Mouse (Mus musculus) ovary, postnatal 36 days (tissue): ENCODE data around the gene Clpb.
"Not testable (repeated sequence)": the region's sequence is repeated elsewhere in the genome, so short reads cannot be mapped to it uniquely, and the experiment has no call there.

ENCODE experiments used
- DNase-seq: peaks from one replicate; pipeline ENCODE4 v3.0.0; 2022; ENCODE audit warnings: low spot score, mixed read lengths

The Clpb gene

DNA sequence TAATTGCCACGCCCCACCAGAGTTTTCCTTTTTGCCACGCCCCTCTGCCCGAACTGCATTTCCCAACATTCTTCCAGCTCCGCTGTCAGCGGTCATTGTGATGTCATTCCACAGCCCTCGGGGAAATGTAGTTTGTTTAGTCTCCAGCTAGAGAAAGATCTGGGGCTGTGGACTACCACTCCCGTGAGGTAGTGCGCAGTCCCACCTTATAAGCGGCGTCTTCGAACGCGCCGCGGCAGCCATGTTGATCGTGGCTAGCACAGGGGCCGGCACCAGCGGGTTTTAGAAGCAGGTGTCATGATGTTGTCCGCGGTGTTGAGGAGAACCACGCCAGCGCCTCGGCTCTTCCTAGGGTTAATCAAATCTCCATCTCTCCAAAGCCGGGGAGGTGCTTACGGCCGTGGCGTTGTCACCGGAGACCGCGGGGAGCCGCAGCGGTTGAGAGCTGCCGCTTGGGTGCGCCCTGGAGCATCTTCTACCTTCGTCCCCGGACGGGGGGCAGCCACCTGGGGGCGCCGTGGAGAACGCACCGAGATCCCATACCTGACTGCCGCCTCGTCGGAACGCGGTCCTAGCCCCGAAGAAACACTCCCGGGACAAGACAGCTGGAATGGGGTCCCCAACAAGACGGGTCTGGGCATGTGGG, at the start of gene Clpb:
Clpb (plus strand) TSS at position 120 of the 646 bp plus-strand sequence.
- peak; percentile 87 for DNase-seq

DNA sequence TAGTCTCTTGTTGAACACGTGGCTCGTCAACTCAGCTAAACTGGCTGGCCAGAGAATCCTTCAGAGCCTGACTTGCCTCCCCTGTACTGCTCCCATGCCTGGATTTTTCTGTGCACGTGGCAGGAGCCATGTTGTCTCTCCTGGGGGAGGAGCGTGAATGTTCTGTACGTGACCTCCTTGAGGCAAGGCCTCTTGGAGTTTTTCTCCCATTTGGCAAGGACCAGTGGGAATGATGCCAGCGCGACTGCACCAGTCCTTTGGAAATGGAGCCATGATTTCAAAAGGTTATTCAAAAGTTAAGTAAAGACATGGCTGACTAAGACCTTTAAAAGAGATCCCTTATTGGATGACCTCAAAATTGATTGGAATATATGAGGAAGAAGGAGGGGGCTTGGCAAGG, 48.0 kb upstream of the Clpb start:
- DNase-seq = peak; percentile 28

DNA sequence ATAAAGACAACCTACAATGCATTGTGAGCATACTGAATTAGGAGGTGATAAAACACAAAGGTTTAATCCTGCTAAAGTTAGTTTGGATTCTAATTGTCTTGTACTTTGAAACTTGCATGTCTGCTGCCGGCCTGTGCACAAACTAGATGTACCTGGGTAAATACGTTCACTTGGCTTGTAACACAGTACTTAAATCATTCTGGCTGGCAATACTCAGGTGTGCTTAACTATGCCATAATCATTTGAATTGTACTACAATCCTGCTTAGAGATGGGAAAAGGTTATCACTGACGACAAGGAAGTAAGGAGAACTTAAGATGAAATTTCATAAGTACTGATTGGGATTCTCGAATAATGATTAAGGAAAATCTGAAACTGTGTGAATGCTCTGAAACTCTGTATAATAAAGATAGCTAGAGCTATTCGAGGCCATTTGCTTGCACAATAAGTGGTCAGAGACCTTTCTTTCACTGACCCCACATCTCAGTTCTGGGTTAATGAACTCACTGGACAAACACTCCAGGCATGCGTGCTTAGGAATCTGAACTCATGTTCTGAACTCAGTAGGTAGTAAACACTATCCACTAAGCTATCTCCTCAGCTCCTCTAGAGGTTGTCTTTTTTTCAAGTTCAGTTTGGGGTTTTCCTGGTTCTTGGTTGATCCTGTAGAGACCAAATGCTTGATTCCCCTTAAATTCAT, 47.1 kb upstream of the Clpb start:
- no peak for DNase-seq

DNA sequence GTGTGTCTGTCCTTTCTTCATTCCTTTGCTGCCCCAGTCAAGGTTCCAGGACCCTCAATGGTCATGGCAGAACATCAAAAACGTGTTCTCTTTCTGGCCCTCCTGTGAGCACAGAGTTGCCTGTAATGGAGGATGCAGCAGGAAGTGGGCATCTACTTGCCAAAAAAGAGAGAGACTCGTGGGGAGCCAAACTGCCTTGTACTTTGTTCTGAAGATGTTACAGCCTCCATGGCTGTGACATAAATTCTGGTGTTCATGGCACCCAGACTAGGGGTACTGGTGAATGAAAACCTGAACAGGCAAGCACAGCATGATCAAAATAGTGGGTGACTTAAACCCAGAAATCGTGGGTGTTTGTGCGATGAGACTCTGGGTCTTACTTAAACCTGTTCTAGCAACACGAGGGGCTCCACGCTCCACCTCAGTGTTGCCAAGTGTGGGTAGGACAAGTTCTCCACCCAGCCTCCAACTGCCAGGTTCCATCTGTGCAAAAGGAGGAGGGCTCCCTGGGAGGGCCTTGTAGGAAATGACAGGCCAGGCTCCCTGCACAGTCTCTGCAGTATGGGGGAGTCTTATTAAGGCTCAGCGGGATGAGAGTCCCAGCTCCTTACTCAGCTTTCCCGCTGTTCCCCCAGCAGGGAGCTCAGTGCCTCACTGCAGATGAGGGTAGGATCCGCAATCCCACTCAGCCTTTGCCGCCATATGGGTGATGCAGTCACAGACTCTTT, 45.8 kb upstream of the Clpb start:
- no peak for DNase-seq

DNA sequence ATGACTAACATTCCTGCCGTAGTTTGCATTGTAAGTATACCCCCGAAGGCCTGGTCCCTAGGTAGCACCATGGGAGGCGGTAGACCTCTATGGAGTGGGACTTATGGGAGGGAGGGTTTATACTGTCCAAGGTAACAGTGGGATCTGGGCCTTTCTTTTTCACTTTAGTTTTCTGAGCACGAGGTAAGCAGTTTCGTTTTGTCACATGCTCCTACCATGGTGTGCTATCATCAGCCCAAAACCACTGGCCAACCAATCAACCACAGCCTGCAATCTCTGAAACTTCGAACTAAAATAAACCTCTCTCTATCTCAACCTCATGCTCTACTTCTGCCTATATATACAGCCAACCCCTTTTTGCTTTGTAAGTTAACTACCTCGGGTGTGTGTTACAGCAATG, 45.2 kb upstream of the Clpb start:
- DNase-seq = no peak

DNA sequence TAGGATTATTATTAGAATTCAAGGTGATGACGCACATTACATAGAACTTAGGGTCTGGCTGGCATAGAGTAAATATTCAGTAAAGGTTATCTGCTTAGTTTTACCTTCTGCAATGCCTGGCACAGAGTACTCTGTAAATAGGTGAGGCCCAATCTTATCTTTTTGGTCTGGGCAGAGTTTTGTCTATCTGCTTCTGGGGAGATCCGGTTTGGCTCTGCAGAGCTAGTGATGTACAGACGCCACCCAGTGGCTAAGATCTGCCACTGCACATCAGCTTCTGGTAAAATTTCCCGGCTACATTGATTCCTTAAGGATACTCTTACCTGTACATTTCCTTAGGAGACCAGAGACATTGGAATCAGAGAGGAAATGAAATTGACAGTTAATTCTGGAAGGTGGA, 43.1 kb upstream of the Clpb start:
- DNase-seq = peak; percentile 25

DNA sequence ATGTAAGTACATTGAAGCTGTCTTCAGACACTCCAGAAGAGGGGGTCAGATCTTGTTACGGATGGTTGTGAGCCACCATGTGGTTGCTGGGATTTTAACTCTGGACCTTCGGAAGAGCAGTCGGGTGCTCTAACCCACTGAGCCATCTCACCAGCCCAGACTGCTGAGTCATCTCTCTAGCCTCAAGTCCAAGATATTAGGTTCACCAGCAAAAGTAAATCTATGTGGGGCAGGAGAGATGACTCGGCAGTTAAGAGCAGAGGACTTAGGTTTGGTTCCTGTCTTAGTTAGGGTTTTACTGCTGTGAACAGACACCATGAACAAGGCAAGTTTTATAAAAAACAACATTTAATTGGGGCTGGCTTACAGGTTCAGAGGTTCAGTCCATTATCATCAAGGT, 41.6 kb upstream of the Clpb start:
- not testable (repeated sequence) for DNase-seq

DNA sequence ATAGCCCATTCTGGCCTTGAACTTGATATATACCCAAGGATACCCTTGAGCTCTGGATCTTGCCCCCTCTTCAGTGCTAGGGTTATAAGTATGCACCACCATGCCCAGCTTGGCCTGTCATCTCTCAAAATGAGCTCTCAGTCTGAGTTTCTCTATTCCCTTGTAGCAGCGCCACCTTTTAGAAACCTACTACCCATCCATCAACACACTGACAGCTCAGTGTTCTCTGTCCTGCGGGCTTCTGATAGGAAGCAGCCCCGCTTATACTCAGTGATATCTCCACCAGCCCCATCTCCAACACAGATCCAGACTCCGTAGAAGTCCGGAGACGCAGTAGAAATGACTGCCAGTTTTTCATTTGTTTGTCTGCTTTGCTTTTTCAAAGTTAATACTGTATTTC, 39.1 kb upstream of the Clpb start:
- DNase-seq = no peak

DNA sequence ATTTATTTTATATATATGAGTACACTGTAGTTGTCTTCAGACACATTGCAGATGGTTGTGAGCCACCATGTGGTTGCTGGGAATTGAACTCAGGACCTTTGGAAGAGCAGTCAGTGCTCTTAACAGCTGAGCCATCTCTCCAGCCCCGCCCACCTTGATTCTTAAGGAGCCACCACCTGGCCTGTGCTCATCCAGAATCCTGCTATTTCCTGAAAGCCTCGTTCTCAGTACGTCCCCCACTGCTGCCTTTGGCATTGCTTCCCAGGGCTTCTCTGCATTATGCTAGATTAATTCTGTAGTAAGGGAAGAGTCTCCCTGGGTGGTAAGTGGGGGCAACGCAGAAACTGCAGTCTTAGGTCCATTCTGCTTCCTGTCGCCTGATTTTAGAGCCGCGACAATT, 36.3 kb upstream of the Clpb start:
- not testable (repeated sequence) for DNase-seq

DNA sequence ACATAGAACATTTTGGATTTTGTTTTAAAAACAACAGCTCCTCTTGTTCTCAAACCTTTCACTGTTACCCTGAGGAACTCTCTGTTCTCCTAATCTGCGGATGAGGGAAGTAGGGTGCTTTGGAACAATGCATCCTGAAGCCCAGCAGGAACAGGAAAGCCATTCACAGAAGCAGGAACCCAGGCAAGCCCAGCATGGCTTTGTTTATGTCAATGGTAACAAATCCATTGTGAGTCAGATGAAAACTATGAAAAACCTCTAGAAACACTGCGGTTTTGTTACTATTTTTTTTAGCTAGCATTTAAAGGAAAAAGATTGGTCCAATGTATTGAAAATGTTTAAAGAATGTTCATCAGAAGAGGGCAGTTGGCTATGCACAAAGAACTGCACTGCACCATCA, 35.0 kb upstream of the Clpb start:
- no peak for DNase-seq

DNA sequence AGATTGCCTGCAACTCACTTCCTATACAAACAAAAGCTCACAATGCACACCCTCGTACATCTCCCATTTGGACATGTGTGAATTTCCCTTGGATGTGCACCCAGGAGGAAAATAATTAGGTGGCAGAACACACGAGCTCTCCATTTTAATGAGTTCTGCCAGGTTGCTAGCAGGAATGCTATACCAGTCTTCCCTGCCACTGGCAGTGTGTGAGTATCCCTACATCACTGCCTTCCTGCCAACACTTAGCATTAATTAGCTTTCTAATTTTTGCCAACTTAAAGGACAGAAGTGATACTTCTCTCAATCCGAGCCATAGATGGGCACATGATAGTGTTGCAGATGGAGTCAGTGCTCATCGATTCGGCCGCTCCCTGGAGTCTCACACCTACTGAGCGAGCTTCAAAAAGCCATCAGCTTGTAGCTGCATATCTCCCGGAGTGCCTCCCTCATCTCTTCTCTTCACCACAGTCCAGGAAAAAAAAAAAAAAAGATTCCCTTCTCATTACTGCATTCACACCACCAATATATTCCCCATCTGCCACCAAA, 29.7 kb upstream of the Clpb start:
- DNase-seq = no peak

DNA sequence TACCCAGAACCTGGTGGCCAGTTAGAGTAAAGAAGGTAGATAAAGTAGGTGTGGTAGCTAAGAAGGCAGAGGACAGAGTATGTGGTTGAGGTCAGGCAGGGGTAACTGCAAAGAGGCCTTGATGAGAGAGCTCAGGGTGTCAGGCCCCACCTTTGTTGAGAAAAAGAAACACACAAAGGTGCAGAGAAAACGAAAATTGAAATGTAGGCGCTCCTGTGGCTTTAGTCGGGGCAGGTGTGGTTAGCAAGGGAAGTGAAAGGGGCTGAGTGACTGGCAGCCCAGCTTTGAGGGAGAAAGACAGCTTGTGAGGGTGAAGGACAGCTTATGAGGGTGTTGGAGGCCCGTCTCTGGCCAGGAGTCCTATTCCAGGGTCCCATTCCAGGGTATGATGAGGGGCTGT, 28.9 kb upstream of the Clpb start:
- no peak for DNase-seq

DNA sequence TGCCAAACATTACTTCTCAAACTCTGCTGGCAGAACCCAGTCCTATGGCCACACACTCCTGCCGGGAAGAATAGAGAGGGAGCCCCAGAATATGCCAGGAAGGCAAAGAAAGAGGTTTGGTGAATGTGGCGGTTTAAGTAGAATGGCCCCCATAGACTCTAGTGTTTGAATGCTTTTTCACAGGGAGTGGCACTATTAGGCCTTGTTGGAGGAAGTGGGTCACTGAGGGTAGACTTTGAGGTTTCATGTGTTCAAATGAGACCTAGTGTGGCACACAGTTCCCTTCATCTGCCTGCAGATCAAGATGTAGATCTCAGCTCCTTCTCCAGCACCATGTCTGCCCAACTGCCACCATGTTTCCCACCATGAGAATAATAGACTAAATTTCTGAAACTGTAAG, 27.4 kb upstream of the Clpb start:
- DNase-seq = no peak

DNA sequence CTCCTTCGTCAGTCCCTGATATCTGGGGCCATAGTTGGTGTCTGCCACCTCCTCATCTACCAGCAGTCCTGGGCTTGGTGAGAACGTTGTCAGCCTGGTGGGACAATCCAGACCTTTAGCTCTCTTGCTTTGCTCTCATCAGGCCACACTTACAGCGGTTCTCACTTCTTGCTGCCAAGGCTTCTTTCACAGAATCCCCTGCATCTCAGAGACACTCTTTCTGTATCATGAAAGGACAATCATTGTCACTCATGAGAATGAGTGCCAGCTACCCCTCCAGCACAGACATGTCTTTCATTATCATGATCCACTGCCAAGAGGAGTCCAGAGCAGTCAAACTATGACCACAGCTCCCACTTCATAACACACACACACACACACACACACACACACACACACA, 19.6 kb upstream of the Clpb start:
- no peak for DNase-seq

DNA sequence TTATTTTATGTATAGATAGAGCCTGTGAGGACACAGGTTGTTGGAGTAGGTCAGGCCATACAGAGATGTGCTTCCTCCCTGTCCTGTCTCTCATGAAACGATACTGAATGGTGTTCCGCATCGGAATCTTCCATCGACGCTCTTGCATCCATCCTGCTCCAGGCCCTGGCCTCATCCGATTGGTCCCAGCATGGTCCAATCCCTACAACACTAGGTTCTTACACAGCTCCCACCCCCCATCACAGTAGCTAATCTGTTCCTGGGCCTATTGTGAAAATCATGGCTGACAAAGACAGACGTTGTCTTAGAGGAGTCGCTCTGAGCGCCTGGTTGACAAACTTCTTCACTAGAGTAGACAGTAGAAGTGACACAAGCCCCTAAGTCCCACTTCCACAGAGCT, 13.7 kb upstream of the Clpb start:
- no peak for DNase-seq

DNA sequence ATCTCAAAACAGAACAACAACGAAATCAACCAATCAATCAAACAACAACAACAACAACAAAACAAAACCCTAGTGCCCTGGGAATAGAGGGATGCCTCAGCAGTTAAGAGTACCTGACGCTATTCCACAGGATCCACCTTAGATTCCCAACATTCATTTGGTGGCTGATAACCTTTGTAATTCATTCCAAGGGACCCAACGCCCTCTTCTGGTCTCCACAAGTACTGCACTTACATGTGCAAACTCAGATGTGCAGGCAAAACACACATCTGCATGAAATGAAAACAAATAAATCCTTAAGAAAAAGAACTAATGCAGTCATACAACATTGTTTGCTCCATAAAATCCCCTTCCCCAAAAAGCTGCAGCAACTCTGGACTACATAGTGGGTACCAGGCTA, 12.9 kb upstream of the Clpb start:
- DNase-seq = no peak

DNA sequence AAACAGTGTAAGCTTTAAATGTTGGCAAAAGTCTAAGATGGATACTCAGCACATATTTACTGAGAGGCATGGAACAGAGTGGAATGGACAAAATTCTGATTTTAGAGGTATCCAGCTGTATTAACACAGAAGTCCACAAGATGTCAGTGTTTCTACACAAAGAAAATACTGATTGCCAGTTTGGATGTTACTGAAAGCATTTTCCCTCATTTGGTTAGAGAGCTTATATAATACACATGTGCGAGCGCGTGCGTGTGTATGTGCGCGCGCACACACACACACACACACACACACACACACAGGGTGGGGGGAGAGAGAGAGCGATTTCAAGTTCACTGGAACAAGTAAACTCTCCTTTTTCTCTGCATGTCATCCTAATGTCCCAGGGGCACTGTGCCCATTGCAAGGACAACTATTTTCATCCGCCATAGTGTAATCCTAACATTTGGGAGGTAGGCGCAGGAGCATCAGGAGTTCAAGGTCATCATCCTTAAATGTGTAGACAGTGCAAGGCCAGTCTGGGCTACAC, 9.7 kb upstream of the Clpb start:
- no peak for DNase-seq

DNA sequence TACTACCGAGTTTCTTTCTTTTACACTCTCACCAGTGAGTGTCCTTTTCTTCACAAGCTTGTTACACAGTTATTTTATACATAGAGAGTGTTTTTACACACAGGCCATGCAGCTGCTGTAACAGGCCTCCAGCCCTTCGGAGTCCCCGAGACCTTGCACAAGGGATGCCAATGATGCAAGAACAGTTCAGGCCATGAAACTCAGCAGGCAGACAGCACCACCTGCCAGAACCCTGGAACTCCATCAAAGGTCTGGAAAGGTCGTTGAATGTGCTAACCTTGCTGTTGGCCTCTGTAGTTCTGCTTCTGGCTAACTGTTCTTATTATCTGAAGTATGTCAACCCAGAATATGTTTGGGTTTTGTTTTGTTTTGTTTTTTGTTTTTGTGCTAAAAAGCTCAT, 8.5 kb upstream of the Clpb start:
- no peak for DNase-seq

DNA sequence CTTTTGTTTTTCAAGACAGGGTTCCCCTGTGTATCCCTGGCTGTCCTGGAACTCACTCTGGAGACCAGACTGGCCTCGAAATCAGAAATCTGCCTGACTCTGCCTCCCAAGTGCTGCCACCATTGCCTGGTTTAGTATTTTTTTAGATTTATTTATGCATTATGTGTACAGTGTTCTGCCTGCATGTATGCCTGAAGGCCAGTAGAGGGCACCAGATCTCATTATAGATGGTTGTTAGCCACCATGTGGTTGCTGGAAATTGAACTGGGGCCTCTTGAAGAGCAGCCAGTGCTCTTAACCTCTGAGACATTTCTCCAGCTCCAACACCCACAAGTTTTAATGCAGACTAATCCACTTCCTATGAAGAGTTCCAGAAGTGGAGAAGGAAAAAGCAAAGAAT, 1.4 kb upstream of the Clpb start:
- no peak for DNase-seq

DNA sequence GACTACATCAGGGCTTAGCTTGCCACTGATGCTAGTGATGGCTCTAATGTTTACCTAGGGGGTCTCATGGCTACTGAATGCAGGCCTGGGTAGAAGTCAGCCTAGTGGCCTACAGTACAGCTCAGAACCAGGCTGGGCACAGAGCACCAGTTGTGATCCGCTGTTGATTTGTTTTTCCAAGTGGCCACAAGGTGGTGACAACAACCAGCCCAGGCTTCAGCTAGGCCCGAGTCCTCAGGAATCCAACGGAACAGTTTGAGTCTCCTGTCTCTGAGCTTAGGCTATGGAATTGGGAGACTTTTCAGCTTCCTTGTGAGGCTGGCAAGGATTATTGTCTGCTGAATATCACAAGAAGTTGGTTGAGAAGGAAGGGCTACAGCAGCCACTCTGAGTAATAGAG, 3.1 kb downstream of the Clpb start:
- peak; percentile 27 for DNase-seq

DNA sequence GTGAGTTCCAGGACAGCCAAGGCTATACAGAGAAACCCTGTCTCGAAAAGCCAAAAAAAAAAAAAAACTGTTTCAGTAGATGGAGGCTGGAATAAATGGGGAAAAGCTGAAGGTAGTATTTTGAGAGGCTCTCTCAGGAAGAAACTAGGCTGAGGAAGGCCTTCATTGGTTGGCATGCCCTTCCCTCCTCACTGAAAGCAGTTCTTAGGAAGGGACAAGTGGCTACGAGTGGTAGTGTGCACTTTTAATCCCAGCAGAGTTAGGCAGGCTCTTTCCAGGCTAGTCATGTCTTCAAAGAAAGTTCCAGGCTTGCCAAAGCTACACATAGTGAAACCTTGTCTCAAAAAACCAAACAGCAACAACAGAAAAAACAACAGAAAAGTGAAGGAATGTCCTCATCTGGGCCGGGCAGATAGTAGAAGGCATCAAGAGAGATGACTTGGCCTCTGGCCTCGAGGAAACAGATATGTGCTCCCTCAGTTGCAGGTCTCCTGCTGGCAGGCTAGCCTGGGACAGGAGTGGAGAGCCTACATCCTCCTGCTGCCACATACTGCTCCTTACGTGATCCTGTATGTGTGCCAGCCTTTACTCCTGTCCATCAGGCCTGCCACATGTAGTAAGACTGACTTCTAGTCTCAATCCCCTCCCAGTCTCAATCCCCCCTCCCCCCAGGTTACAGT, 8.3 kb downstream of the Clpb start:
- no peak for DNase-seq

DNA sequence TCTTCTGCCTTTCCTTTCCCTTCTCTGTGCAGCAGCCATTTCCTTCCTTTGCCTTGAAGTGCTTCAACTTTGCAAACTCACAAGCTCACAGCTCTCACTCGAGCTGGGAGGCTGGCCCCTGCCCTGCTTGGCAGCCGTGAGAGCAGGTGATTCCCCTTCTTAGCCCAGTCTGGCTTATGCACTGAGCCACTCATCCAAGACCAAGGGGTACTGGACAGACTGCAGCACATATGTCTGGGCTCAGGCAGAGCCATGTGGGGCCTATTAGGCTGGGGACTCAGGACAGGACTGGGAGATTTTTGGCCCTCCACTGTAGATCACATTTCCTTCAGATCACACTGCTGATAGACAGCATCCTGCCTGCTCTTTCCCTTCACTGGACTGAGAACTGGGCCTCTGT, 10.1 kb downstream of the Clpb start:
- no peak for DNase-seq
